Mouse (Mus musculus) ovary, postnatal 36 days (tissue): ENCODE results near the gene Gas2l2.
A peak's percentile ranks its signal among the peaks of the same experiment; 100 is the strongest.

Source experiments
- DNase-seq: peaks from one replicate; pipeline ENCODE4 v3.0.0; 2022; ENCODE audit warnings: low spot score, mixed read lengths

Gene Gas2l2

DNA sequence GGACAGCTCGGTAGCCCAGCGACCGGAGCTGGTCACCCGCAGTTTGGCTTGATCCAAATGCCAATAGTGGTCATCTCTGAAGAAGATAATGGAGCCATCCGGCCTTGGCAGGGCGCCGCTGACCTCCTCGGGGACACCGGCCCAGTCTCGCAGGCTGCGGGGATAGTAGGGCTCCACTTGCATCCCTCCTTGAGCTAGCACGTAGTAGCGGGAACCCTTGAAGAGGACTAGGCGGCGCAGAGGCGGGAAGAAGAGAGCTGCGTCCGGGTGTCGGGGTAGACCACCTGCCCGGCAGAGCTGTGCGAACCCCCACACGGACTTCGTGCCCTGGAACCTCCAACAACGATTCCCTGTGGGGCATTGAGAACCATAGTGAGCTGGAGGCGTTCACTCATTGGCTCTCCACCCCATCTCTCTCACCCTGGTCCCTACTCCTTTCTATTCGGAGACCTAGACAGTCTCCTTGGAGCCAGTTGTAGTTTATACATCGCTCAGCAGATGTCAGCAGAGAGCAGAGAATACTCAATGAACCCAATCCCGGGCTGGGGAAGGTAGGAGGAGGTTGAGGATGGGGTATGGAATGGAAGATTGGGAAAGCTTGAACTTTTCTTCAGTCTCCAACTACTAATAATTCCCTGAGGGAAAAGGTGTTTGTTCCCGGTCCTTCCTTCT is 13.5 kb upstream of the Gas2l2 start:
- peak; percentile 34 for DNase-seq

DNA sequence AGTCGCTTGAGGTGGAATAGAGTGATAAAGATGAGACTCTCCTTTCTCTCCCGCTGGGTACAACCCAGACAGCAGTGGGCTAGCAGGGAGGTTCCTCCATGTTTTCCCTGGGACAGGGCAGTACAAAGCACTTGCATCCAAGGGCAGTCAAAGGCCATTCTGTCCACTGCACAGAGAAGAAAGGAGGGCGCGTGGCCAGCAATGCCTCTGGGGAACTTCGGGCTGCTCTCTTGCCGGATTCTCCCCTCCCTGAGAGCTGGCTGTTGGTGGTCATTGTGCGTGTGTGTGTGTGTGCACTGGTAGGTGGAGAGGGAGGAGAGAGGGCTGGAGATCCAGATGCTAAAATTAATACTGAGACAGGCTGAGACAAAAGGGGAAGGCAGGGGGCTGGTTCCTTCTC is 12.0 kb upstream of the Gas2l2 start:
- DNase-seq, result peak; percentile 37

DNA sequence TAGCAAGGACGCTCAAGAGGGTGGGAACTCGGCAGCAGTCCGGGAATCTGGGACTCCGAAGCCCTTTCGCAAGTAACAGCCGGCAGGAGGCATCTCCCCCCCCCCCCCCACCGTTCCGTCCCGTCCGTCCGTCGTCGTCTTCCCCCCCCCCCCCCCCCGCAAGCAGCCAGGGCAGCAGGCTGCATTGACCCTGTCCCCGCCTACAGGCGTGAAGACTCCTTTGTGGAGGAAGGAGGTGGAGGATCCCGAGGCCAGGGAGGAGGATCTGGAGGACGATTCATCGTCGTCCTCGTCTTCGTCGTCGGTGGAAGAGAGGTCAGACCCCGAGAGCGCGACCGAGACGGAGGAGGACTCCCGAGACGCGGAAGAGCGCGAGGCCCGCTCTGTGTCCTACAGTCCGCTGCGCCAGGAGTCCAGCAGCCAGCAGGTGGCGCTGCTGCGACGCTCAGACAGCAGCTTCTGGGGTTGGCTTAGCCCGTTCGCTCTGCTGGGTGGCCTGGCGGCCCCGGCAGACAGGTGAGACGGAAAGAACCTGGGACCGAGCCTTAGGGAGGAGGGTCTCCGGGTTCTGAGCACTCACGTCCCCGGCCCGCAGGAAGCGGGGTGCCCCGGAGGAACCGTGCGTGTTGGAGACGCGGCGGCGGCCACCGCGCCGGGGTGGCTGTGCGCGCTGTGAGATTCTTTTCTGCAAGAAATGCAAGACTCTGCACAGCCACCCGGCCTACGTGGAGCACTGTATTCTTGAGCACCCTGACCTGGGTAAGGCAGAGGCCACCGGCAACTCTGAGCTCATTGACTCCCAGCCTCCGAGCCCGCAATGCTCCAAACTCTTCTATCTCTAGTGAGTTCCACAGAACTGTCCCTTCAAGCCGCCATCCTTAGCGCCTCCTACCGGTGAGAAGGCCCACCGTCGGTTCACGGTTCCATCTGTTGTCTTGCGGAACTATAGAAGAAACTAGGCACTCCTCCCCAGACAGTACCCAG is 11.1 kb upstream of the Gas2l2 start:
- DNase-seq, result peak; percentile 85

DNA sequence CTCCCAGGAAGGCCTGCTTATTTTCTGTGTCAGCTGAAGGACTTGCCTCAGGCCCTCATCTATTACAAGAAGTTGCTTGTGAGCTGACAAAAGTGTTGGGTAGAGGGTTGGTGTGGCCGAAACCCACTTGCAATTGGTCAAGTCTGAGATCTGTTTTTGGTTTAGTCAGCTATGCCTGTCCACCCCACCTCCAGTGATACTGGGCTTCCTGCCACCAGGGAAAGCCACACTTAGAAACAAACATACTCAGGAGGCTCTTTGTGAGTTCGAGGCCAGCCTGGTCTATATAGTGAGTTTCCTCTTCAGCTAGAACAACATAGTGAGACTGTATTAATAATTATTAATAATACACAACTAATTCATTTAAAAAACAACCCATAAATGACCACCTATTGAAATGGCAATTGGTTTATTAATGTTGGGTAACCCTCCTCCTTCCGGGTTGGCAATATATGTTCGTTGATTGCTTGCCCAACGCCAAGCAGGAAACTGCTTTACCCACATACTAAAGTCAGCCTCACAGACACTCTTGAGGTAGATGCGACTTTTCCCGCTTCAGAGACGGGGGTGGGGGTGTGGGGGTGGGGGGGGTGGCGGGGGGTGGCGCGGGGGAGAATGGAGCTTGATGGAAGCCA is 10.3 kb upstream of the Gas2l2 start:
- DNase-seq, result no peak

DNA sequence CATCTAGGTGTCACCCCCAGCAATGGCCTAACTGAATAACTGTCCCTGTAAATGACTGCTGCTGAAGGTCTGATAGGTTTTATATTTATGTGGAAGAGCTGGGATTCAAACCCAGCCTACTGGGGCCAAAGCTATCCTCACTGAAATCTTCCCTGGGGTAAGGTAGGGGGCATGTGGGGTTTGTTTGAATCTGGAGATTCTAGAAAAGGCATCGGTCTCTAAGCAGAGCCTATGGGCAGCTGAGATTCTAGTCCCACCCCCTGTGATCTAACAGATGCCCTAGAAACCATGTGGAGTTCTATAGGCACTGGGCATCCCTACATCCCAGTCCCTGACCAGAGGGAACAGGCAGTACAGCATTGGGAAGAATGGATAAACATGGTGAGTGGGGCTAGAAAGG is 8.1 kb upstream of the Gas2l2 start, which contains the start of gene 1700020L24Rik:
TSS of gene 1700020L24Rik (plus strand) at position 301 of the 400 bp plus-strand sequence.
- no peak for DNase-seq

DNA sequence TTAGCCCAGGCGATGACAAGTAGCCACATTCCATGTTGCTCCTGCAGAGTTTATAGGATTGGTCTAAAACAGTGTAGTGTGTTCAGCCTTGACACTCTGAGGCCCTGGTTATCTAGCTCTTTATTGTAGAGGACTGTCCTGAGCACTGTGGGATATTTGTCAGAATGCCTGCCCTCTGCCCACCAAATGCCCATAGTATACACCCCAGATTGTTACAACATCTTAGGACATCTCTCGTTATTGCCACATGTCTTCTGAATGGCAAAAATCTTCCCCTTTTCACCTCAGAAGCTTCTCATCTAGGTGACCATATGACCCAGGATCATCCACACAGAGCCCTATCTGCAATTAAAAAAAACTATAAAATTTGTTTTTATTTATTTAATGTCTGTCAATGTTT is 3.3 kb upstream of the Gas2l2 start:
- DNase-seq, result no peak

DNA sequence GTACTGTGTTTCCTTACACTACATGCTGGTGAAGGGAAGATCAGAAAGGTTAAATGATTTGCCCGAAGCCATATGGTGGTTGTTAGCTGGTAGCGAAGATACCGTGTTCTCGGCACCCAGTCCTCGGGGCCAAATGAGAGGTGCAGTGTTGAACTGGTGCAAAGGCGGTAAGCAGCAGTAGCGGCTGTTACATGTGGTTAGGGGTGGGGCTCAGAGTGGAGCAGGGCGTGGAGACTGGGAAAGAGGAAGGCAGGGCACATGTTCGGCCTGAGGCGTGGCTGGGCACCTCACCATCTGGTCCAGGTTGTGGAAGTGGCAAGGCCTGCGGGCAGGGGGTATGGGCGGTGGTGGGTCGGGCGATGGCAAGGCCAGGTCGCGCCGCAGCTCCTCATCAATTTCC is 2.3 kb downstream of the Gas2l2 start:
- DNase-seq, result no peak

DNA sequence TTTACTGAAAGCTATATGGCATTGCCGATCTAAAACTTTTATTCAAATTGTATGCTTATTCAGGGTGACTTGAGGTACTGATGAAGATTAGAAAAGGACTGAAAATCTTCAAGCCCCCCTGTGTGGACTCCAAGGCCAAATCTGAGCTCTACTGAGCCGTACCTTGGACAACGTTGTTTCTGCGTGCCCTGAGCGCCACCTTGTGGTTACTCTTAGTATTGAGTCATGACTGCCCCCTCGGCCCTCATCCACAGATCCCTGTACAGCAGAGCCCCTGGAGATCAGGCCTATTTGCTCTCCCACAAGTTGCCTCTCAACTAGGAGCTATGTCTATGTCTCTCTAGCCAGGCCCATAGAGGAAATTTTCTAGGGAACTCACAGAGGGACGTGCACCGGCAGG is 4.6 kb downstream of the Gas2l2 start:
- peak; percentile 54 for DNase-seq

DNA sequence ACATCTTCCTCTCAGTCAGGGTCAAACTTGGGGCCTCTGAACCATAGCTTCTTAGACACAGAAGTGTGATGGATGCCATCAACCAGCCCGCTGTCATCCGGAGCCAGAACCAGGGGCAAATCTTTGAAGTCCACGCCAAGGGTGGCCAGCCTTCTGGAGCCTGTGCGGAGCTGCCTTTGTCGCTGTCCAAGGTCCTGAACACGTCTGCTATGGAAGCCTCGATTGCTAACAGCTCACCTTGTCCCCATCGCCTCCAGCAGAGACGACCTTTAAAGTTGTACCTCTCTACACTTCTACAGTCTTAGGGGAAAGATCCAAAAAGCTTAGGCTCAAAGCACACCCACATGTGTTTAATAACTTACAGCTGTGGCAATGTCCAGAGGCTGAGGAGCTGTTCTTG is 8.0 kb downstream of the Gas2l2 start:
- DNase-seq, result peak; percentile 69

DNA sequence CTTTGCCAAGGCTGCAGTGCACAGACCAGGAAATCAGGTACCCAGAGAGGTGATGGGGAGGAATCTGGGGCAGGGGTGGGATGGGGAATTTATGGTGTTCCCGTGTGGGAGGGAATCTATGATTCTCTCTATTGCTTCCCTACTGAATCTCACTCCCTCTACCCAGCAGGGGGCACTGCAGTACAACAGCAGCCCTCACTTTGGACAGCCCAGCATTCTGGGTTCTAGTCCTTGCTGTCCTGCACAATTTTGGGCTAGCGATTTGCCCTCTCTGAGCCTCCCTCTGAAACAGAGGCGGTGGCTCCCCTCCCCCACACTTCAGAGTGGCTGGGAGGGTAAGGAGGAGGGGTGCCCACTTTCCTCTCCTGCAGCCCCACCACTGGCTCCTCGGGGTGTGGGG is 8.9 kb downstream of the Gas2l2 start:
- no peak for DNase-seq

DNA sequence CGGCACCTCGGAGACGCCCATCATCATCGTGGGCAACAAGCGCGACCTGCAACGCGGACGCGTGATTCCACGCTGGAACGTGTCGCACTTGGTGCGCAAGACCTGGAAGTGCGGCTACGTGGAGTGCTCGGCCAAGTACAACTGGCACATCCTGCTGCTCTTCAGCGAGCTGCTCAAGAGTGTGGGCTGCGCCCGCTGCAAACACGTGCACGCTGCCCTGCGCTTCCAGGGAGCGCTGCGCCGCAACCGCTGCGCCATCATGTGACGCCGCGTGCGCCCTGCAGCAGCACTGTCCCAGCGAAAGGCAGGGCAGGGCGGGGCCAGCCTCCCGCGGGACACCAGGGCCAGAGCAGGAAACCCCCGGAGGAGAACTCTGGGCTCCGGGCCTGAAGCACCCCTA is 10.7 kb downstream of the Gas2l2 start:
- DNase-seq, result no peak

DNA sequence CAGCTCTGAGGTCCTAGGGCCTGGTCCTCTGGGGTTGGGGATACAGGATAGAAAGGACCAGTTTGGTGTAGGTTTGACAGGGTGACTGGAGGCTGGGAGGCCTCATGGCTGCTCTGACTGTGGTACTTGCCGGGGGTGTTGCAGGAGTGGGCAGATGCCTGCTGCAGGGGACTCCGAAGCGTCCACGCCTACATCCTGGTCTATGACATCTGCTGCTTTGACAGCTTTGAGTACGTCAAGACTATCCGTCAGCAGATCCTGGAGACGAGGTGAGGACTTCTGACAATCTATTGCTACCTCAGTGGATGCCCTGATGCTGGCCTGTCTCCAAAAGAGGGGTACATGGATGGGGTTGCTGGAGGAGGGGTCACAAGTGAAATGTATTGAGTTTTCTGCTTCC is 11.5 kb downstream of the Gas2l2 start:
- DNase-seq, result no peak

DNA sequence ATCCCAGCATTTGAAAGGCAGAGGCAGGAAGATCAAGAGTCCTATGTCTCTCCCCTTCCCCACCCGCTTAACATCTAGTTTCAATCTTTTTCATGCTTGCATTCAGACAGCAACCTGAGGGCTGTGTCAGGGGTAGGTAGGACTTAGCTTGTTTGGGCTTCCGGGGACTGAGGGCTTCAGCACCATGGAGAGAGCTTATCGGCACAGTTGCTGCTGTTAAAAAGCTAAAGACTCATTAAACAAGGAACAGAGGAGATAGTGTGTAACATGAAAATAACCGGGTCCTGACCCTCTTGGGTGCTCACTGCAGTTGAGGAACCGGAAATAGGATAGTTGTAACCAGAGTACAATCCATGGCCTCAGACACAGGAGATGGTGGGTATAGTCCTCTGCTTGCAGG is 12.2 kb downstream of the Gas2l2 start:
- DNase-seq, result peak; percentile 70

DNA sequence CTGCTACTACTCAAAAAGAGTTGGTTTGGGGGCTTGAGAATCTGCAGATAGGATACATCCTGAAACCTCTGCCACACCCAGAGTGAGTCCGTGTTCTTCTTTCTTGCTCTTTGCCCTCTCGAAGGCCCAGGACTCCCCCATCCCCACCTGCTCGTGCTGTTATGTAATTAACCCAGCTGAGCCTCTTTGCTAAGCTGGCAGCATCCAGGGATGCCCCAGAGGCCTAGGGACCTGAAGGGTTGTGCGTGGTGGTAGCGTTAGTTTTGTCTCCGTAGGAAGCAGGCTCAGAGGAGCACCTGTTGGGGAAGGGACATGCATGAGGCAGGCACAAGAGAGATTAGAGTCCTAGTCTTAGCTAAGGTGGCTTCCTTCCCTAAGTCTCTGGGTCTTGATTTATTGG is 18.7 kb downstream of the Gas2l2 start:
- DNase-seq, result no peak

DNA sequence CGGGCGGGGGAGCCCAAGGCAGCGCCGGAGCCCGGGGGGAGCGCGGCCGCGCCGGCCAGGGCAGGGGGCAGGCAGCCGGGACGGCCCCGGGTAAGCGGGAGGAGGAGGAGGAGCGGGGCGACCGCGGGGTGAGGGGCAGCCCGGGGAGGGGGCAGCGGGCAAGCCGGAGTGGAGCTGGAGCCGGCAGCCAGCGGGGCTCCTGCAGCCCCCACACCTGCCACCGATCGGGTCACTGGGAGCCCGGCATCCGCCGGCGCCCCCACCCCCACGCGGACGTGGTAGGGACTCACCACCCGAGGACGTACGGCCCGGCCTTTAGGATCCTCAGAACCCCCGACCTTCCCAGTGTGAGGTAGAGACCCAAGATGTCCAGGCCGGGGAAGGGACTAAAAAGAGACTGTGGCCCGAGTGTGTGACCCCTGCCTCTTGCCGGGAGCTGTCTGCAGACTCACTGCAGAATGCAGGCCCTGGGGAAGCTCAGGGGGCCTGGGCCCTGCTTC is 19.4 kb downstream of the Gas2l2 start:
- no peak for DNase-seq

DNA sequence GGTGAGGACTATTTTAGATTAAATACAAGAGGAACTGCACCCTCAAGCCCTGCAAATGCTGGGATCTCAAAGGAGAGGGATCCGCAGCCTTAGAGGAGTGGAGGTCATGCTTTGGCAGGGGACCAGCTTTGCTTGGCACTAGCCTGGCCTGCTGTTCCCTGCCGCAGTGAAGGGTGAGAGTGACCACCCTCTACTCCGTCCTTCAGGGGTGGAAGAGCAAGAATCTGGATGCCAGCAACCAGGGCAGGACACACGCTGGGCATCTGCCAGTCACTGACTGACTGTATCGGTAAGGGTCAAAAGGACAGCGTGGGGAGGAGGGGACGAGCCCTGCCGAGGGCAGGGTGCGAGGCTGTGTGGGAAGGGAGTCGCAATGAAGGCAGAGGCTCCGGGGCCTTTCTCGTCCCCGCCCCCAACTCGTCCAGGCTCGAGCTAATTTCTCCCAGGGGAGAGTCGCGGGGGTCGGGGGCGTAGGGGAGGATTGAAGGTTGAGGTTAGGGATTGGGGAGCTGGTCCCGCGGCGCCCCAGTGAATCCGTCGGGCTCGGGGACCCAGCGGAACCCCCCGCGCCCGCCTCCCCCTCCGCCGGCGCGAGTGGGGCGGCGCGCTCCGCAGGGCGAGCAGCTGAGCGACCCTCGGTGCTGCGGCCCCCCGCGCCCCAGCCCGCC is 20.0 kb downstream of the Gas2l2 start, which contains the start of gene Rasl10b:
TSS of gene Rasl10b (plus strand) at position 51 of the 668 bp plus-strand sequence.
- peak; percentile 34 for DNase-seq

DNA sequence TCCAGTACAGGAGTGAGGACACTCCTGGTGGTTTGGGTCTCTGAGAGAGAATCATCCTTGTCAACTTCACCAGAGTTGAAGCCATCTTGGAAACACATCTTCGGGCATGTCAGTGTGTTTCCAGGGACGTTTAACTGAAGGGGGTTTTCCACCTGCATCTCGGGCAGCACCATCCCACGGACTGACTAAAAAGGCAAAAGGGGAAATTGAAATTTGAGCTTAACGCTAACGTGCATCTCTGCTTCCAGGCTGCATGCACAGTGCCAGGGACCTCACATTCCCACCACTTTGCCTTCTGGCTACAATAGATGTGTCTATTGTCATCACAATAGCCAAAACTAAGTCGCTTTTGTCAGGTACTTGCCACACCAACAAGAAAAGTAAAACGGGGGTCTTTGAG is 21.0 kb downstream of the Gas2l2 start:
- no peak for DNase-seq

DNA sequence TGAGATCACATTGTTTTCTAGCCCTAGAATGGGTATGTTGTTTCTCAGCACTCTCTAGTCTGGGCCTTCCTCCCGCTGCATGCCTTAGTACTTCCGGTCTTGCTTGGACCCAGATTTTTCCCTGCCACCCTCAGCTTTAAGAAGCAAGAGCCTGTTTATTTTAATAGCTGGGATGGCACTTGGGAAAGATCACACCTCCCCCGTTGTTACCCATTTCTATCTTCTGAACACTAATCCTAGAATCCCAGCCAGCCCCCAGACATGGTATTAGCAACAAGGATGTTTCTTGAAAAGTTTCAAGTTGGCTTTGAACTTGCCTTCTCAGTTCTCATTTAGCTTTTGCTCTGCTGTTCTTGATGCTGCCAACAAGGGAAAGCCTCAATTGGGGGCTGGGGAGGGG is 22.9 kb downstream of the Gas2l2 start:
- no peak for DNase-seq

DNA sequence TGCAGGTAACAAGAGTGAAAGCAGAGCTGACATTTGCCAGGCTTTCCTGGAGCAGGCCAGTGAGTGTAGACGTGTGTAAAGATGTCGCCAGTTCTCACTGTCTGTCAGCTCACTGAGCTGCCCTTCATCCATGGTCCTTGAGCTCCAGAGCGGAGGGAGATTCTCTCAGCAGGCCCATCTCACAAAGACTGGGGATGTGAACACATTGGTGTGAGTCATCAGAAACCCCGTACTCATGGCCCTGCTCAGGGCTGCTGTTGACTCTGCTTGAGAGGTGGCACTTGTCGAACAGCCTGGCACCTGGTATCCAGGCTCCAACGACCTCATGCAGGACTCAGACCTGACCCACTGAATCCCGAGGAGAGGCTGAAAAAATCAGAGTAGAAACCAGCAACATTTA is 25.5 kb downstream of the Gas2l2 start:
- DNase-seq, result no peak

DNA sequence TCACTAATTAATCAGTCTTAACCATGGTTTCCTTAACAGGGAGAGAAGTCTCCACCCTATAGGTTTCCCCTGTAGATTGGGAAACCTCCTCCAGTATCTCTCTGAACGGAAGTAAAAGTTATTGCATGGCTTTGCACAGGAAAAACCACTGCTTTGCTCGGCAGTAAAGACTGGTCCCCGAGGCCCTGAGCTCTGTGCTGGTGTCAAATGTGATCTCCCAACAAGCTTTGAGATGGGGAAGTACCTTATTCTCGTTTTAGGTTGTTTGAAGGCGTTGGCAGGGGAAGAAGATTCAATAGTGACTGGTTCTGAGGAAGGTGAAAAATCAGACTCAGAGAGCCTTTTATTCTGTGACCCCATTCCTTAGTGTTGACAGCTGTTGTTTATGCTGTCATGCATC is 30.5 kb downstream of the Gas2l2 start:
- DNase-seq, result no peak

DNA sequence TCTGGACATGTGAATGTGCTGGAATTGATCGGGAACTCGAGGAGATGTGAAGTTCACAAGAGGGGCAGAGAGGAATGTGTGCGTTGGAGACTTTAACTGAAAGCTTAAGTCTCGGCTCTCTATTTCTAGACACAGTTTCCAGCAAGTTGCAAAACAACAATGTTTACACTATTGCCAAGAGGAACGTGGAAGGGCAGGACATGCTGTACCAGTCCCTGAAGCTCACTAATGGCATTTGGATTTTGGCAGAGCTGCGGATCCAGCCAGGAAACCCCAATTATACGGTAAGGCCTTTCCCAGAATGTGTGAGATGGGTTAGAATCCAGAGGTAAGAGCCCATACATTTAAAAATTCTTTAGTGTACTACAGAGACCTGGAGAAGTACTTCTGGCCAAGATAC is 31.6 kb downstream of the Gas2l2 start:
- no peak for DNase-seq
